Mouse (Mus musculus) hindbrain, embryonic 15.5 days (tissue): ENCODE measurements at regions not wholly inside any gene's neighbourhood (a gene's known extent, or its start where the extent isn't known, plus 50 kb on each side); places are given as distances from the start of the nearest gene placed in this dataset.
A peak's percentile ranks its signal among the peaks of the same experiment; 100 is the strongest.

ENCODE experiments used
- ATAC-seq: fragments of 200-750 bp; cut with Nextera tagmentation; 2 replicates; pipeline ENCODE4 v1.8.0; 2017; ENCODE audit warnings: low read depth, moderate number of reproducible peaks, moderate TSS enrichment; ENCODE audit not compliant: low FRiP score
- H3K27ac ChIP-seq: fragments of 300-500 bp; sonication (generic); replicated peaks from 2 replicates; pipeline ENCODE4 v1.5.1; 2015; ENCODE audit warnings: mild to moderate bottlenecking, inconsistent platforms
- H3K27me3 ChIP-seq: fragments of 300-500 bp; sonication (generic); 2 replicates; pipeline ENCODE4 v1.6.1; 2015; ENCODE audit warnings: control low read depth, inconsistent platforms
- H3K36me3 ChIP-seq: fragments of 300-500 bp; sonication (generic); 2 replicates; pipeline ENCODE4 v1.6.1; 2015; ENCODE audit warnings: control low read depth, inconsistent platforms
- H3K4me1 ChIP-seq: fragments of 300-500 bp; sonication (generic); replicated peaks from 2 replicates; pipeline ENCODE4 v1.6.1; 2015; ENCODE audit warnings: control low read depth, inconsistent platforms
- H3K4me2 ChIP-seq: fragments of 300-500 bp; sonication (generic); 2 replicates; pipeline ENCODE4 v1.6.1; 2015; ENCODE audit warnings: moderate library complexity, mild to moderate bottlenecking, inconsistent platforms
- H3K4me3 ChIP-seq: fragments of 300-500 bp; sonication (generic); 2 replicates; pipeline ENCODE4 v1.5.1; 2015; ENCODE audit warnings: mild to moderate bottlenecking, inconsistent platforms
- H3K9ac ChIP-seq: fragments of 300-500 bp; sonication (generic); 2 replicates; pipeline ENCODE4 v1.6.1; 2015; ENCODE audit warnings: inconsistent platforms
- H3K9me3 ChIP-seq: fragments of 300-500 bp; sonication (generic); 2 replicates; pipeline ENCODE4 v1.6.1; 2016; ENCODE audit warnings: control low read depth, inconsistent platforms
- WGBS: fragments of 180-500 bp; shearing (Covaris S2); methylation state at CpG from one replicate; pipeline ENCODE4 v1.1.7; 2015; 5-methylcytosine and 5-hydroxymethylcytosine counted together

GRCm38 (mm10) chr11:91132771-91133380 is 444.5 kb downstream of the Kif2b start:
- Histone ChIP-seq H3K9ac (no peak overlapping the region), H3K4me1 (peaks cover 21% of the 10 kb centered on the region), H3K4me3 (no peak overlapping the region), H3K4me2 (no peak overlapping the region), H3K27ac (no peak overlapping the region), H3K36me3 (no peaks in the 10 kb centered on the region), H3K9me3 (no peaks in the 10 kb centered on the region), H3K27me3 (no peaks in the 10 kb centered on the region)
- ATAC-seq, result no peak
- 25% methylated on average over 7 of the region's 7 CpGs for WGBS

GRCm38 (mm10) chr11:91131960-91132359 is 443.8 kb upstream of the Tom1l1 start:
- no peak for ATAC-seq
- Histone ChIP-seq H3K9ac (no peak overlapping the region), H3K9me3 (no peaks in the 10 kb centered on the region), H3K36me3 (no peaks in the 10 kb centered on the region), H3K4me1 (peaks cover 21% of the 10 kb centered on the region), H3K27me3 (no peaks in the 10 kb centered on the region), H3K4me3 (no peak overlapping the region), H3K4me2 (no peak overlapping the region), H3K27ac (no peak overlapping the region)
- WGBS, result 18% methylated on average over 6 of the region's 6 CpGs

DNA sequence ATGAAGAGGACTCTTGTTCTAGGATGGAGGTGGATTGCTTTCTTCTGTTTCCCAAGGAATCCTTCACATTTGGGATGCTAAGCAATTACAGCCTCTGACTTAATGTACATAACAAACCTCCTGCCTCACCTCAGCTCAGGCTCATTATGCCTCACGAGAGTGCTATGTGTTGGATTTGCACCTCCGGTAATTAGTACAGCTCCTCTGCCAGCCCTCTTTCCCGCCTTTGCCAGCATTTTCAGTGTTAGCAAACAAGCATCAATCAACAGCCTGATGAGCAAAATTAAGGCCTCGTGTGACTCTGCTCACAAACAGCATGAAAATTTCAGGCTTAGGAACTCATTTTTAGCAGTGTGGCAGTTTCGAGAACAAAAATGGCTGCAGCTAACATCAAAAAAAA is 410.0 kb upstream of the Tom1l1 start:
- Histone ChIP-seq H3K9ac (no peak overlapping the region), H3K9me3 (no peaks in the 10 kb centered on the region), H3K4me3 (no peak overlapping the region), H3K27ac (no peak overlapping the region), H3K27me3 (no peaks in the 10 kb centered on the region), H3K4me1 (peaks cover 4% of the 10 kb centered on the region; the same call in 1 of the 2 replicates), H3K4me2 (no peak overlapping the region), H3K36me3 (no peaks in the 10 kb centered on the region)
- 39% methylated on average over 5 of the region's 5 CpGs for WGBS
- ATAC-seq, result no peak

- Histone ChIP-seq H3K9me3 (no peaks in the 10 kb centered on the region), H3K9ac (no peak overlapping the region), H3K4me3 (no peak overlapping the region), H3K4me2 (no peak overlapping the region), H3K27ac (no peak overlapping the region), H3K36me3 (no peaks in the 10 kb centered on the region), H3K27me3 (no peaks in the 10 kb centered on the region), H3K4me1 (peaks cover 4% of the 10 kb centered on the region; the same call in 1 of the 2 replicates)
- ATAC-seq, result no peak
- 64% methylated on average over 3 of the region's 3 CpGs for WGBS
Measured at GRCm38 (mm10) chr11:91097552-91097951, 409.4 kb upstream of the Tom1l1 start.

DNA sequence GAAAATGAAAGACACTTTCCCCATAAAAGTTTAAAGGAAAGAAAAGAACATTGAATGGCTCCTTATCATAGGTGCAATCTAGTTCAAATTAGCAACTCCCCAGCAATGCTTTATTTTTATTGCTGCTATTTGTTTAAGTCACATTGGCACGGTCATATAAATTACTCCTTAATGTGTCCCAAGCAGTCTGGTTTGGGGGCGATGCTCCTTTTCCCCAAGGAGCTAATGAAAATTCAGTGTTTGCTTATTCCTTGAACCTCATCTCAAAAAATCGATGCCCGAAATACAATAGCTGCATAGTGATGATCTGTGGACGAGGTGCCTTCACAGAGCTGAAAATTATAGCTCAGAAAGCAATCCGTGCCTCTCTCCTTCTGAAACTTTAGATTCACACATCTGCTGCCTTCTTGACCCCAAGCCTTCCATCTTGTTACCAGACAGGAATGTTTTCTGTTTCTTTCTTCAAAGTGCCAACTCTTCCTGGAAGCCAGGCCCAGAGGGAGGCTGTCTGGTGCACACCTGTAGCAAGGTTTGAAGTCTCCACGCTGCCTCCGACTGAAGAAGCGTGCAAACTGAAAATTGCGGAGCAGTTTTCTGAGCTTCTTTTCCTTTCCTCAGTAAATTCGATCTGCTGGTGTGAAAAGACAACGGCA is 408.0 kb upstream of the Tom1l1 start:
- Histone ChIP-seq H3K36me3 (no peaks in the 10 kb centered on the region), H3K4me3 (no peak overlapping the region), H3K9ac (no peak overlapping the region), H3K9me3 (no peaks in the 10 kb centered on the region), H3K4me2 (no peak overlapping the region), H3K4me1 (peaks cover 4% of the 10 kb centered on the region; the same call in 1 of the 2 replicates), H3K27ac (no peak overlapping the region), H3K27me3 (no peaks in the 10 kb centered on the region)
- no peak for ATAC-seq
- WGBS, result 85% methylated on average over 12 of the region's 12 CpGs

DNA sequence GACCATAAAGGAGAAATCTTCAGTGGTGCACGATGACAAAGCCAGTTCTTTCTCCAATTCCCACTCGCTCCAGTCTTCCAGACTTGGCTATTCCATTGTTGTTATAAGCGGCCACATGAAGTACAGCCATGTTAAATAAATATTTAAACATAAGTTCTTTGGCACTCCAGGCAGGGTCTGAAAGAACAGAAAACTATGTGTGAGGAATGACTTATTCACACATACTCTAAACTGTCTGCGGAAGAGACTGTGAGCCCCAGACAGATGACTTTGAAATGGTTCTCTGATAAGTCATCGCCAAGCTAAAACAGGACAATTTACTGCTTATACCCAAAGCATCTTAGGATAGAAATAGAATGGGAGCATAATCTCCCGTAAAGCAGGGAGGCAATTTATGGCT is 377.2 kb upstream of the Tom1l1 start:
- Histone ChIP-seq H3K27ac (no peak overlapping the region), H3K9ac (no peak overlapping the region), H3K27me3 (no peaks in the 10 kb centered on the region), H3K4me2 (no peak overlapping the region), H3K9me3 (no peaks in the 10 kb centered on the region), H3K4me1 (no peaks in the 10 kb centered on the region), H3K4me3 (no peak overlapping the region), H3K36me3 (no peaks in the 10 kb centered on the region)
- 77% methylated on average over 6 of the region's 6 CpGs for WGBS
- ATAC-seq, result no peak

- no peak overlapping the region for H3K27ac ChIP-seq
- no peaks in the 10 kb centered on the region for H3K4me1 ChIP-seq
- no peaks in the 10 kb centered on the region for H3K27me3 ChIP-seq
- no peak for ATAC-seq
- no peaks in the 10 kb centered on the region for H3K36me3 ChIP-seq
- 60% methylated on average over 9 of the region's 9 CpGs for WGBS
- no peak overlapping the region for H3K4me3 ChIP-seq
- H3K9ac ChIP-seq, result no peak overlapping the region
- no peaks in the 10 kb centered on the region for H3K9me3 ChIP-seq
- H3K4me2 ChIP-seq, result no peak overlapping the region
Measured at GRCm38 (mm10) chr11:91056966-91057597, 368.9 kb upstream of the Tom1l1 start.

- no peaks in the 10 kb centered on the region for H3K36me3 ChIP-seq
- no peaks in the 10 kb centered on the region for H3K27me3 ChIP-seq
- H3K4me3 ChIP-seq, result no peak overlapping the region
- H3K9me3 ChIP-seq, result no peaks in the 10 kb centered on the region
- WGBS, result 99% methylated on average over 2 of the region's 2 CpGs
- no peaks in the 10 kb centered on the region for H3K4me1 ChIP-seq
- no peak for ATAC-seq
- H3K9ac ChIP-seq, result no peak overlapping the region
- H3K4me2 ChIP-seq, result no peak overlapping the region
- H3K27ac ChIP-seq, result no peak overlapping the region
Measured at GRCm38 (mm10) chr11:91053321-91053720, 365.2 kb upstream of the Tom1l1 start.

DNA sequence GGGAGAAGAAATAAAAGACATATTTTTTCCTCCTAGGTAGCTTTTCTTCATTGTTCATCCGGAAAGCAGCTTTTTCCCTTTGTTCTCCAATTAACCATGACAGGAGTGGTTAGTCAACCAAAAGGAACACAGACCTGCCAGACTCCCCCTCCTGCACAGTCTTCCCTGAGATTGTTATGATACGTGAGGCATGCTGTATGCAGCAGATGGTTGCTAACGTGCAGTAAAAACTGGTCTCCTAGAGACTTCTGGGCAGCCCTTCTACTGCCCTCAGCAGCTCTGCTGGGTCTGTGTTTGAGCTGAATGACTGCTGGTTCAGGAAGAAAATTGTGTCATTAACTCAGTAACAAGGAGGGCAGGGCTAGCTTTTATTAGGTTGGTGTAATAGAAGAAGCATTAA is 363.5 kb upstream of the Tom1l1 start:
- Histone ChIP-seq H3K4me2 (no peak overlapping the region), H3K27me3 (no peaks in the 10 kb centered on the region), H3K4me3 (no peak overlapping the region), H3K9ac (no peak overlapping the region), H3K27ac (no peak overlapping the region), H3K36me3 (no peaks in the 10 kb centered on the region), H3K9me3 (no peaks in the 10 kb centered on the region), H3K4me1 (no peaks in the 10 kb centered on the region)
- 8% methylated on average over 3 of the region's 3 CpGs for WGBS
- peak; percentile 75 for ATAC-seq

- Histone ChIP-seq H3K4me2 (no peak overlapping the region), H3K9ac (no peak overlapping the region), H3K4me1 (no peaks in the 10 kb centered on the region), H3K9me3 (no peaks in the 10 kb centered on the region), H3K4me3 (no peak overlapping the region), H3K27ac (no peak overlapping the region), H3K36me3 (no peaks in the 10 kb centered on the region), H3K27me3 (no peaks in the 10 kb centered on the region)
- ATAC-seq, result no peak
- WGBS, result 50% methylated on average over 3 of the region's 3 CpGs
Measured at GRCm38 (mm10) chr11:91041486-91041885, 353.3 kb upstream of the Tom1l1 start.
